Mouse (Mus musculus): ENCODE measurements around the gene Ciz1.

DNA sequence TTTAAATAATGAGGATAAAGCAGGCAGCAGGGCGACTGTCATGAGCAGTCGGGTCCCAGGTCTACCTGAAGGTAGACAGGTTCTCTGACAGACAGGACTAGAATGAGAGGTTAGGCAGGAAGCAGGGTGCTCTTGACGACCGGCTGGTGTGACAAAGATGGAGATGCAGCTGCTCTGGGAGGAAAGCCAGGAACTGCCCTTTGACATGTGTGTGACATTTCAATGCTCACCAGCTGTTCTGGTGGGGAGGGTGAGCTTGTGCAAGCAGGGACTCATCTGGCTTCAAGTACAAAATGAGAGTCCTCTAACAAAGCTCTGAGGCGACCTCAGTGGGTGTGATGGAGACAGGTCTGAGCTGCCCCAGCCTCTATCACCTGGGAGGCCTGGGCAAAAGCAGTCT lies 61.8 kb downstream of the Ciz1 start:
- no peak for TF ChIP-seq CTCF (IDR thresholded peaks at IDR 0.05; ENCODE audit: extremely low read depth, insufficient read depth, low read length)
- TF ChIP-seq POLR2A (IDR thresholded peaks at IDR 0.05; ENCODE audit: extremely low read depth, insufficient read depth, low read length): no peak
